ENCODE assay signal across 8 mouse cellular contexts in genomic region chr12:104964953-104965911, GRCm38 (mm10). TPM values are rescaled to one million over a fixed set of nuclear protein-coding genes. Genes with fewer than 3 reads are reported as not detected.
A peak's percentile ranks its signal among the peaks of the same experiment; 100 is the strongest.
DNase-seq lines count a peak whose midpoint lies in the region; ATAC-seq lines count a peak whose summit lies in the region.
"Had no signal": no experiment of that assay in that cellular context is flagged by ENCODE, and none has a peak within 500 bp of the region (broad histone marks: within the 10 kb centered on the region; RNA-seq: fewer than 3 reads in every experiment).

No protein-coding gene starts in this region.

- H3K27ac ChIP-seq in kidney, embryonic 16.5 days (ENCODE audit: low read length): 0 out of 2 replicates have a peak overlapping the region, but pooled peaks have one; percentile 27

- no peaks in the 10 kb centered on the region for H3K9me3 ChIP-seq in kidney, embryonic 16.5 days (ENCODE audit: low read length)

- no peak overlapping the region; the same call in 1 of the 2 replicates for H3K9ac ChIP-seq in kidney, embryonic 16.5 days (replicated peaks; ENCODE audit: low read length)

- 0 out of 2 replicates have a peak, but pooled peaks cover 4% of the 10 kb centered on the region for H3K27me3 ChIP-seq in kidney, embryonic 16.5 days (ENCODE audit: insufficient read depth, low read length)

- H3K4me2 ChIP-seq in kidney, embryonic 16.5 days (replicated peaks; ENCODE audit: low read depth, low read length): no peak overlapping the region

- no peak overlapping the region for H3K4me3 ChIP-seq in kidney, embryonic 16.5 days (ENCODE audit: low read length)
- H3K4me3 ChIP-seq: erythroblast, embryonic 14.5 days had no signal

- peak; percentile 55 for DNase-seq in NIH3T3 (ENCODE audit: low read depth)
- peak; percentile 42 for DNase-seq in brain, embryonic 18.5 days (ENCODE audit: low read depth, low spot score)
- DNase-seq in lung, postnatal 4 days: peak; percentile 72 to 81
- DNase-seq in ovary, postnatal 14 days (ENCODE audit: low spot score): no peak
- DNase-seq in heart, adult 11 months: no peak
- no peak for DNase-seq in gastrocnemius, postnatal 14 days

- WGBS in kidney, embryonic 16.5 days: 30% methylated on average over 7 of the region's 7 CpGs

- peak; percentile 42; the same call in 1 of the 2 replicates for ATAC-seq in kidney, embryonic 16.5 days (ENCODE audit: low FRiP score, low TSS enrichment)

- no peaks in the 10 kb centered on the region for H3K36me3 ChIP-seq in kidney, embryonic 16.5 days (ENCODE audit: insufficient read depth, low read length)

- intact Hi-C loops in gastrocnemius, postnatal 14 days (cut with DNase I; ENCODE audit: low total_unique reads): no loop called here

- H3K4me1 ChIP-seq in kidney, embryonic 16.5 days (ENCODE audit: insufficient read depth, low read length): peaks cover 14% of the 10 kb centered on the region

RNA-seq across cellular contexts. Expression of gene Syne3, which starts 44.4 kb away (rescaled TPM):
- 0.51 and 1.1 TPM in 2 replicates for polyA plus RNA-seq in kidney, embryonic 16.5 days (2015; fragmentation: Nextera tagmentation; extraction: Ambion mirVana)
- 1 to 10 TPM; 5.7 TPM for total RNA-seq in gastrocnemius, postnatal 14 days (2021)

Comparison
In these comparisons a context has a peak if more than half of its experiments do, and no peak if none do; other contexts are left out.
1. DNase-seq: peak in NIH3T3 (single experiment), brain, embryonic 18.5 days (single experiment) and lung, postnatal 4 days (2 of 2); none in ovary, postnatal 14 days (single experiment), heart, adult 11 months (single experiment) and gastrocnemius, postnatal 14 days (single experiment).